Mouse (Mus musculus): ENCODE results near the gene BC024063. TPM values are rescaled to one million over a fixed set of nuclear protein-coding genes. Genes with fewer than 3 reads are reported as not detected.
"Not testable (repeated sequence)": the region's sequence is repeated elsewhere in the genome, so short reads cannot be mapped to it uniquely, and the experiment has no call there.

The BC024063 gene
- total RNA-seq, 1 experiment = 10.8 TPM

- H3K27ac ChIP-seq (ENCODE audit: insufficient read depth, low read depth, low read length, poor library complexity, severe bottlenecking) = not testable (repeated sequence)
- 0 out of 2 replicates have a peak, but pooled peaks have one; percentile 6 for TF ChIP-seq MAFK (IDR thresholded peaks at IDR 0.05; ENCODE audit: insufficient read depth, low read depth, low read length)
Measured at GRCm38 (mm10) chr10:82083622-82083971, 444 bp downstream of the BC024063 start.

GRCm38 (mm10) chr10:82117206-82117605 lies 34.1 kb downstream of the BC024063 start:
- Histone ChIP-seq H3K36me3 (ENCODE audit: control insufficient read depth, insufficient read depth, low read length, poor library complexity, severe bottlenecking) (no peaks in the 10 kb centered on the region), H3K9me3 (ENCODE audit: control insufficient read depth, insufficient read depth, low read depth, low read length) (no peaks in the 10 kb centered on the region), H3K27ac (ENCODE audit: insufficient read depth, low read depth, low read length, poor library complexity, severe bottlenecking) (no peak overlapping the region), H3K4me1 (ENCODE audit: control insufficient read depth in 2 of 2, insufficient read depth in 2 of 2, low read length in 2 of 2, poor library complexity in 1 of 2) (peaks cover 0 to 1% of the 10 kb centered on the region in 2 experiments; a peak in 1 of 4 replicates), H3K9ac (ENCODE audit: insufficient read depth, low read depth, low read length, poor library complexity, severe bottlenecking) (no peak overlapping the region), H3K4me3 (ENCODE audit: insufficient read depth in 1 of 2, low read depth in 1 of 2, low read length in 2 of 2, poor library complexity in 1 of 2, severe bottlenecking in 1 of 2) (no peak overlapping the region)
- no peak for TF ChIP-seq ZC3H11A (IDR thresholded peaks at IDR 0.05; ENCODE audit: borderline replicate concordance, low read depth, low read length)
- in situ Hi-C loops (cut with MboI; ENCODE audit: low sequenced_read_pairs in 2 of 2, unreplicated experiment in 2 of 2) = no loop called here
- no peak for DNase-seq (ENCODE audit: low read depth, low spot score)

More at GRCm38 (mm10) chr10:82083622-82083971, 444 bp downstream of the BC024063 start:
- H3K4me1 ChIP-seq (ENCODE audit: control insufficient read depth in 2 of 2, insufficient read depth in 2 of 2, low read length in 2 of 2, poor library complexity in 1 of 2); DNase-seq (ENCODE audit: low read depth, low spot score); H3K9me3 ChIP-seq (ENCODE audit: control insufficient read depth, insufficient read depth, low read depth, low read length); in situ Hi-C loops (cut with MboI; ENCODE audit: low sequenced_read_pairs in 2 of 2, unreplicated experiment in 2 of 2); H3K36me3 ChIP-seq (ENCODE audit: control insufficient read depth, insufficient read depth, low read length, poor library complexity, severe bottlenecking): not testable (repeated sequence)
- Histone ChIP-seq H3K4me3 (ENCODE audit: insufficient read depth in 1 of 2, low read depth in 1 of 2, low read length in 2 of 2, poor library complexity in 1 of 2, severe bottlenecking in 1 of 2) (peak overlapping the region; percentile 89 to 95), H3K9ac (ENCODE audit: insufficient read depth, low read depth, low read length, poor library complexity, severe bottlenecking) (peak overlapping the region; percentile 92)

GRCm38 (mm10) chr10:82127850-82128401 lies 44.8 kb downstream of the BC024063 start, which contains the start of gene AU041133:
Gene AU041133, plus strand, starts transcription at chr10:82128013.
- peak within 1 kb of the TSS; percentile 67; the same call in 1 of the 2 replicates for H3K27ac ChIP-seq (ENCODE audit: insufficient read depth, low read depth, low read length, poor library complexity, severe bottlenecking)
- H3K4me3 ChIP-seq (ENCODE audit: insufficient read depth in 1 of 2, low read depth in 1 of 2, low read length in 2 of 2, poor library complexity in 1 of 2, severe bottlenecking in 1 of 2) = peak within 1 kb of the TSS; percentile 93 to 97
- in situ Hi-C loops (cut with MboI; ENCODE audit: low sequenced_read_pairs in 2 of 2, unreplicated experiment in 2 of 2) = loop anchor here in 1 of 2 experiments (25.0 kb wide), 1 partner anchor 109 kb away; the partner anchor contains the start of gene Zfp938
- peaks cover 2% of the 10 kb centered on the region in 2 experiments; a peak in 2 of 4 replicates for H3K4me1 ChIP-seq (ENCODE audit: control insufficient read depth in 2 of 2, insufficient read depth in 2 of 2, low read length in 2 of 2, poor library complexity in 1 of 2)
- peak; percentile 92 for DNase-seq (ENCODE audit: low read depth, low spot score)
- TF ChIP-seq CHD2 (IDR thresholded peaks at IDR 0.05; ENCODE audit: low read depth, low read length) (no peak), MAFK (IDR thresholded peaks at IDR 0.05; ENCODE audit: insufficient read depth, low read depth, low read length) (no peak), HCFC1 (IDR thresholded peaks at IDR 0.05; ENCODE audit: borderline replicate concordance, insufficient read depth, low read length) (peak; percentile 72)
- peak within 1 kb of the TSS; percentile 99 for H3K9ac ChIP-seq (ENCODE audit: insufficient read depth, low read depth, low read length, poor library complexity, severe bottlenecking)
- no peaks in the 10 kb centered on the region for H3K36me3 ChIP-seq (ENCODE audit: control insufficient read depth, insufficient read depth, low read length, poor library complexity, severe bottlenecking)
- no peaks in the 10 kb centered on the region for H3K9me3 ChIP-seq (ENCODE audit: control insufficient read depth, insufficient read depth, low read depth, low read length)

- H3K9ac ChIP-seq (ENCODE audit: insufficient read depth, low read depth, low read length, poor library complexity, severe bottlenecking) = no peak overlapping the region
- no peak for DNase-seq (ENCODE audit: low read depth, low spot score)
- no peak for TF ChIP-seq MAFK (IDR thresholded peaks at IDR 0.05; ENCODE audit: insufficient read depth, low read depth, low read length)
- no peak for TF ChIP-seq HCFC1 (IDR thresholded peaks at IDR 0.05; ENCODE audit: borderline replicate concordance, insufficient read depth, low read length)
- no peak for TF ChIP-seq CHD2 (IDR thresholded peaks at IDR 0.05; ENCODE audit: low read depth, low read length)
- TF ChIP-seq ZC3H11A (IDR thresholded peaks at IDR 0.05; ENCODE audit: borderline replicate concordance, low read depth, low read length) = no peak
- TF ChIP-seq ZNF384 (IDR thresholded peaks at IDR 0.05; ENCODE audit: low read depth, low read length) = no peak
Measured at GRCm38 (mm10) chr10:82145282-82145681, 62.1 kb downstream of the BC024063 start.

GRCm38 (mm10) chr10:82147571-82147970 lies 64.4 kb downstream of the BC024063 start:
- Histone ChIP-seq H3K36me3 (ENCODE audit: control insufficient read depth, insufficient read depth, low read length, poor library complexity, severe bottlenecking) (no peaks in the 10 kb centered on the region; the same call in 1 of the 2 replicates), H3K9me3 (ENCODE audit: control insufficient read depth, insufficient read depth, low read depth, low read length) (no peaks in the 10 kb centered on the region), H3K4me1 (ENCODE audit: control insufficient read depth in 2 of 2, insufficient read depth in 2 of 2, low read length in 2 of 2, poor library complexity in 1 of 2) (0 out of 4 replicates have a peak, but pooled peaks cover 0 to 2% of the 10 kb centered on the region in 2 experiments), H3K9ac (ENCODE audit: insufficient read depth, low read depth, low read length, poor library complexity, severe bottlenecking) (no peak overlapping the region), H3K4me3 (ENCODE audit: insufficient read depth in 1 of 2, low read depth in 1 of 2, low read length in 2 of 2, poor library complexity in 1 of 2, severe bottlenecking in 1 of 2) (no peak overlapping the region), H3K27ac (ENCODE audit: insufficient read depth, low read depth, low read length, poor library complexity, severe bottlenecking) (no peak overlapping the region; the same call in 1 of the 2 replicates)
- DNase-seq (ENCODE audit: low read depth, low spot score) = peak; percentile 63
- in situ Hi-C loops (cut with MboI; ENCODE audit: low sequenced_read_pairs in 2 of 2, unreplicated experiment in 2 of 2) = loop anchor here in 1 of 2 experiments (25.0 kb wide), 1 partner anchor 90 kb away; the partner anchor contains the start of gene Zfp938
- no peak for TF ChIP-seq ZC3H11A (IDR thresholded peaks at IDR 0.05; ENCODE audit: borderline replicate concordance, low read depth, low read length)
- TF ChIP-seq HCFC1 (IDR thresholded peaks at IDR 0.05; ENCODE audit: borderline replicate concordance, insufficient read depth, low read length) = no peak
- no peak for TF ChIP-seq MAFK (IDR thresholded peaks at IDR 0.05; ENCODE audit: insufficient read depth, low read depth, low read length)
- TF ChIP-seq ZNF384 (IDR thresholded peaks at IDR 0.05; ENCODE audit: low read depth, low read length) = no peak
- no peak for TF ChIP-seq CHD2 (IDR thresholded peaks at IDR 0.05; ENCODE audit: low read depth, low read length)

More at GRCm38 (mm10) chr10:82145282-82145681, 62.1 kb downstream of the BC024063 start:
- Histone ChIP-seq H3K4me1 (ENCODE audit: control insufficient read depth in 2 of 2, insufficient read depth in 2 of 2, low read length in 2 of 2, poor library complexity in 1 of 2) (0 out of 4 replicates have a peak, but pooled peaks cover 0 to 2% of the 10 kb centered on the region in 2 experiments), H3K9me3 (ENCODE audit: control insufficient read depth, insufficient read depth, low read depth, low read length) (no peaks in the 10 kb centered on the region), H3K36me3 (ENCODE audit: control insufficient read depth, insufficient read depth, low read length, poor library complexity, severe bottlenecking) (no peaks in the 10 kb centered on the region), H3K27ac (ENCODE audit: insufficient read depth, low read depth, low read length, poor library complexity, severe bottlenecking) (no peak overlapping the region), H3K4me3 (ENCODE audit: insufficient read depth in 1 of 2, low read depth in 1 of 2, low read length in 2 of 2, poor library complexity in 1 of 2, severe bottlenecking in 1 of 2) (no peak overlapping the region)
- in situ Hi-C loops (cut with MboI; ENCODE audit: low sequenced_read_pairs in 2 of 2, unreplicated experiment in 2 of 2) = loop anchor here in 1 of 2 experiments (25.0 kb wide), 1 partner anchor 92 kb away; the partner anchor contains the start of gene Zfp938

Measured in ES-E14 (cell line).